ENCODE assay signal across 21 mouse cellular contexts in the genomic region with DNA sequence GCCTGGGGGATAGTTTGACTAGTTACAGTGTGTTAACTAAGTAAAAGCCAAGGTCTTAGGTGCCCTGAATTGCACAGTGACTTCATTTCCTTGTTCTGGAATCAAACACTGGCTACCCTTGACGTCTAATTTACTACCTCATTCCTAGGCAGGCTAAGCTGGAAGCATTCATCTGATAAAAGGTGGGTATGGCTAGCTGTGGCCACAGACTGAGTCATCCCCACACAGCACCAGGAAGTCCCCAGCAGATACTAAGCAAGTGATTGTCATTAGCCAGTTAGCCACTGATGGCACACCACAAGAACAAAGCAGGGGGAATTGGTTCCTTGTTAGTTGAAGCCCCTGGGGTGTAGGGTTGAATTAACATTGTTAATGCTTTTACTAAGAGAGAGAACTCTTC.
A peak's percentile ranks its signal among the peaks of the same experiment; 100 is the strongest.
DNase-seq lines count a peak whose midpoint lies in the region; ATAC-seq and TF ChIP-seq lines count a peak whose summit lies in the region.
"Had no signal": no experiment of that assay in that cellular context is flagged by ENCODE, and none has a peak within 500 bp of the region (broad histone marks: within the 10 kb centered on the region; RNA-seq: fewer than 3 reads in every experiment).

No protein-coding gene starts in this region.

- H3K4me3 ChIP-seq in myocyte: no peak overlapping the region
- H3K4me3 ChIP-seq in hindbrain, embryonic 12.5 days: no peak overlapping the region
- H3K4me3 ChIP-seq: heart, embryonic 12.5 days; liver, embryonic 13.5 days; lung, embryonic 15.5 days had no signal

- DNase-seq in 416B (ENCODE audit: low read depth) (peak; percentile 96), MEL-GATA-1-ER (ENCODE audit: extremely low read depth, low read depth) (peak; percentile 68)
- DNase-seq: adrenal gland, postnatal 36 days; cerebellum, adult 9-11 months; embryo, embryonic 11 days; heart, postnatal 36 days; kidney, adult 9 months; kidney, postnatal 36 days; liver, embryonic 13.5 days; midbrain, embryonic 14.5 days; thymus, postnatal 25 days had no signal

- peak overlapping the region; percentile 35 for H3K4me2 ChIP-seq in myocyte (ENCODE audit: low read depth)
- no peak overlapping the region for H3K4me2 ChIP-seq in hindbrain, embryonic 12.5 days (replicated peaks)
- H3K4me2 ChIP-seq: heart, embryonic 12.5 days; liver, embryonic 13.5 days; lung, embryonic 15.5 days had no signal

- H3K79me2 ChIP-seq in myocyte (ENCODE audit: control insufficient read depth, insufficient read depth): no peaks in the 10 kb centered on the region

- no peak overlapping the region for H3K27ac ChIP-seq in hindbrain, embryonic 12.5 days
- H3K27ac ChIP-seq: liver, embryonic 13.5 days; lung, embryonic 15.5 days; macrophage had no signal

- 56% methylated on average over 1 of the region's 1 CpGs for WGBS in hindbrain, embryonic 12.5 days

- ATAC-seq in hematopoietic stem cell, adult 5-6 weeks (replicated peaks in 1 of 2; ENCODE audit: insufficient read depth in 1 of 2, low FRiP score in 2 of 2, low TSS enrichment in 1 of 2, low read depth in 1 of 2, poor library complexity in 2 of 2, severe bottlenecking in 2 of 2): peak; percentile 25 to 27; a peak in 3 of 4 replicates
- ATAC-seq in hindbrain, embryonic 12.5 days (ENCODE audit: low FRiP score): no peak
- ATAC-seq in frontal cortex, adult (ENCODE audit: low TSS enrichment): no peak
- no peak for ATAC-seq in erythroblast, adult 5-6 weeks (replicated peaks; ENCODE audit: low FRiP score, poor library complexity, severe bottlenecking)
- ATAC-seq: CD4-positive, CD25-positive, alpha-beta regulatory T cell, adult 4 months; forebrain, embryonic 14.5 days had no signal

- peaks cover 39% of the 10 kb centered on the region for H3K36me3 ChIP-seq in myocyte (ENCODE audit: control insufficient read depth, insufficient read depth)
- 0 out of 2 replicates have a peak, but pooled peaks cover 9% of the 10 kb centered on the region for H3K36me3 ChIP-seq in hindbrain, embryonic 12.5 days
- H3K36me3 ChIP-seq: heart, embryonic 12.5 days; liver, embryonic 13.5 days had no signal

- no peak overlapping the region for H3K9ac ChIP-seq in hindbrain, embryonic 12.5 days
- H3K9ac ChIP-seq: heart, embryonic 12.5 days; liver, embryonic 13.5 days; lung, embryonic 15.5 days had no signal

- no peaks in the 10 kb centered on the region for H3K9me3 ChIP-seq in hindbrain, embryonic 12.5 days (replicated peaks)
- H3K9me3 ChIP-seq: heart, embryonic 12.5 days; liver, embryonic 13.5 days; lung, embryonic 15.5 days had no signal

- H3K4me1 ChIP-seq in hindbrain, embryonic 12.5 days: peaks cover 28% of the 10 kb centered on the region
- H3K4me1 ChIP-seq: liver, embryonic 13.5 days had no signal

- no peak overlapping the region for H3ac ChIP-seq in myocyte (ENCODE audit: control insufficient read depth, insufficient read length)

- no peaks in the 10 kb centered on the region for H3K27me3 ChIP-seq in myocyte (ENCODE audit: control insufficient read depth, insufficient read depth, insufficient read length)
- H3K27me3 ChIP-seq in hindbrain, embryonic 12.5 days: no peaks in the 10 kb centered on the region
- H3K27me3 ChIP-seq: liver, embryonic 13.5 days; lung, embryonic 15.5 days had no signal

- no peak for TF ChIP-seq POLR2A in myocyte (IDR thresholded peaks at IDR 0.05; ENCODE audit: insufficient read length, low read depth)

TF ChIP-seq in myocyte, 11 proteins besides CTCF, POLR2A, EP300 and RAD21:
- TF ChIP-seq REST (IDR thresholded peaks at IDR 0.05; ENCODE audit: insufficient read depth, insufficient read length) (no peak), TCF12 (IDR thresholded peaks at IDR 0.05; ENCODE audit: insufficient read depth, poor library complexity, severe bottlenecking) (no peak), TCF3 (IDR thresholded peaks at IDR 0.05; ENCODE audit: insufficient read length, low read depth) (no peak), USF1 (IDR thresholded peaks at IDR 0.05; ENCODE audit: low read depth) (no peak)

Comparison
In these comparisons a context has a peak if more than half of its experiments do, and no peak if none do; other contexts are left out.
1. ATAC-seq: peak in hematopoietic stem cell, adult 5-6 weeks (2 of 2); none in hindbrain, embryonic 12.5 days (single experiment), frontal cortex, adult (single experiment) and erythroblast, adult 5-6 weeks (single experiment).